Mouse (Mus musculus) gastrocnemius, postnatal 25 days (tissue): ENCODE measurements around the gene Rnf150. TPM values are rescaled to one million over a fixed set of nuclear protein-coding genes. Genes with fewer than 3 reads are reported as not detected.

ENCODE experiments used
- DNase-seq: peaks from one replicate; pipeline ENCODE4 v3.0.0; 2022
- total RNA-seq, 2 experiments: library from RNA; stranded (reverse); gene quantifications; 1 replicate in 1 of 2; 2 replicates in 1 of 2; pipeline ENCODE4 v1.2.3; 2021

Gene Rnf150
- total RNA-seq, 2 experiments from 2014 or later: 17.1 to 19.5 TPM

- DNase-seq: no peak
Measured at GRCm38 (mm10) chr8:82943223-82944006, 80.3 kb downstream of the Rnf150 start.

GRCm38 (mm10) chr8:82945867-82946266 lies 82.7 kb downstream of the Rnf150 start:
- DNase-seq: no peak

- DNase-seq: no peak
Measured at GRCm38 (mm10) chr8:82946658-82947057, 83.5 kb downstream of the Rnf150 start.

DNA sequence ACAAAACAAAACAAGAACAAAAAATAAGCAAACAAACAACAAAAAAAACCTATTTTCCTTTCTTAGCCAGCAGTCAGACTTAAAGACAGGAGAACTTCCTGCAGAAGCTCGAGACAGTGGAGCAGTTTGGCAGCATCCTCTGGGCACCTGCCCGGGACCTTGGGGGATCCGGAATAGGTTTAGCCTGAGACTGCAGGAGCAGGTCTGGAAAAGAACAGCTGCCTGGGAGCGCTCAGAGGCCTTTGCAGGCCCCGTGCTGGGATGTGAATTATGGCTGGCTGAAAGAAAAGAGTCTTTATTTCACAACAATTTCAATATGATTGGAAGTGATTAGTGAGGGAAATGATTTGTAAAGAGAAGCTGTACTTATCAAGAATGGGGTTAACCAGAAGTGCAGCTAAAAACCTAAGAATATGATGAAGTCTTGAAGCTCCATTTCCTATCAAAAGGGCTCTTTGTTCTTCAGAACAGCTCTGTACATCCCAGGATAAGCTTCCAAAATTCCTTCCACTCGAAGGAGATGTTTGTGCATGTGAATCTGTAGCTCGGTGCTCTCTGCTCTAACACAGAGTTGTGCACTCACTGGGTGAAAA lies 92.1 kb downstream of the Rnf150 start:
- DNase-seq: peak; percentile 14

DNA sequence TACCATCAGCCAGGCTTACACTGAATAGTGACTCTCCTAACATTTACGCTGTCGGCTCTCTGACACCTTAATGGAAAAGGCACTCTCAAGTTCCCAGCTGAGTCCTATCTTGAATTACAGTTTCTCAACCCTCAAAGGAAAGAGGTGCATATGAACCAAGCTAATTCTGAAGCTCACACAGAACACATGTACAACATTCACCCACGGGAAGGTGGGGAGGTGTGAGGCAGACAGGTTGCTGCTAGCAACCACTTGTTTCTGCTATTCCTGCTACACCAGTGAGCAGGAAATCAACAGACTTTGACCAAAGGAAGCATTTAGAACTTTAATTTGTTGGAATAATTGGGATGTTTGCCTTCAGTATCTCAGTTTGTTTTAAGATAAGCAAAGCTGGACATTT lies 96.3 kb downstream of the Rnf150 start:
- no peak for DNase-seq

DNA sequence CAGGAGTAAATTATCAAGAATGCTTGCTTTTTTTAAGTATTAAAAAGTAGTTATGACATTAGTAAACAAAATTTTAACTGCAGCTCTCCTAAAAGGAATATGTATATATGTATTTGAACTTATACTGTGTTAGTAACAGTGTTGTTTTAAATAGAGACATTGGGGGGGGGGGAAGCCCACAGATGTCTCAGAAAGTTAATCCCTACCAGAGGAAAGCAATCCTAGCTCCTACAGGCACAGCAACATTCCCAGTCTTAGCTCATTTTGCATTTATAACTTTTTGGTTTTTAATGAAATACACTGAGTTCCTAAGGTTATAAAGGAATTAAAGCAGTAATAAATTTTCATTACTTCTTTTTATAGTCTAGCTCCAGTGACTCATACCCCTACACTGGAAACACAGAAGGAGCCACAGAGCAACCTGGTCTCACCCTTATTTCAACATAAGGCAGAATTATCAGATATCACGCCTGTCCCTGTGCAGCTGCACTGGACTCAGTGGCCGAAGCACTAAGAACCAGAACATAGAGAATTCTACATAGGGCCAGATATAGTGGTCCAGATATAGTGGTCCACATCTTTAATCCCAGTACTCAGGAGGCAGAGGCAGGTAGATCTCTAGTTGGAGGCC lies 96.9 kb downstream of the Rnf150 start:
- no peak for DNase-seq

- DNase-seq: no peak
Measured at GRCm38 (mm10) chr8:82964537-82964936, 101.4 kb downstream of the Rnf150 start.

- peak; percentile 15 for DNase-seq
Measured at GRCm38 (mm10) chr8:82967879-82968678, 104.9 kb downstream of the Rnf150 start.

DNA sequence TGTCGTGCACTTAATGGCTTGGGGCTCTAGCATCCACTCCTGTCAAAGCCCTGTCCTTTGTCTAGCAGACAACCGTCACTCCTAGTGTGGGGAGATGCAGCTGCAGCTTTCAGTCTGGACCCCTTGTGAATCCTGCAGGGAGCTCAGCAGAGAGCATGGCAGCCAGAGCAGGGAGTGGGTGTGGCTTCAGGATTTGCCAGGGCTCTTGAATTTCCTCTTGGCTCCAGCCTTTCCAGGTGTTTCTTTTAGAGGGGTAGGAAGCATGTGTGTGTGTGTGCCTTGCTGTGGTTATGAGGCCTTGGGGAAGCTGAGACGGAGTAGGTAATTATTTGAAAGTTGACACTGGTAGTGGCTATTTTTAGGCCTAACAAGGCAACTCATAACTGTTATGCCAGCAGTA lies 106.8 kb downstream of the Rnf150 start:
- DNase-seq: peak; percentile 35

- no peak for DNase-seq
Measured at GRCm38 (mm10) chr8:82972812-82973211, 109.7 kb downstream of the Rnf150 start.

GRCm38 (mm10) chr8:82973331-82973730 lies 110.2 kb downstream of the Rnf150 start:
- DNase-seq: no peak

DNA sequence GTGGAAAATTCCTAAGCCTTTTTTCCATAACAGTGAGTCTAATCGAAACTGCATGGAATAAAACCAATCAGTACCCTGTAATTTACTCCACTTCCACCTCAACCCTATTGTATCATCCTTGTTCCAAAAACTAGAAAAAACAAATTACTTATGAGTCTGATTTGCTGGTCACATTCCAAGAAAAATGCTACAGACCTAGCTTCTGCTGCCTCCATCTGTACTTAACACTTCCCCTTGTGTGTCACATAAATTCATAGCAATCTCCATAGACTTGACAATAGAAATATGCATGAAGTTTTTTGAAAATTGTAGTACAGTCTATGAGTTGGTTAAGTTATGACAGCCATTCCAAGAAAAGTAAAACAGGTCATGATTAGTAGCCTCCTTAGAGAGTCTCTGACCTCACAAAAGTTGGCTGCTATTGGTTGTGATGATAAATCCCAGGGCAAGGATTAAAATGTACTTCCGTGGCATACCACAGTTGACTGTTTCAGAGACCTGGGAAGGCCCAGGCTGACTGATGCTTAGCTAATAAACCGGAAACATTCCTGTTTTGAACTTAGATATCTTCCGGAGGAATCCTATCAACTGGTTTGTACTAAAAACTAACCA lies 118.2 kb downstream of the Rnf150 start:
- DNase-seq: no peak

- no peak for DNase-seq
Measured at GRCm38 (mm10) chr8:82982873-82983272, 119.7 kb downstream of the Rnf150 start.

DNA sequence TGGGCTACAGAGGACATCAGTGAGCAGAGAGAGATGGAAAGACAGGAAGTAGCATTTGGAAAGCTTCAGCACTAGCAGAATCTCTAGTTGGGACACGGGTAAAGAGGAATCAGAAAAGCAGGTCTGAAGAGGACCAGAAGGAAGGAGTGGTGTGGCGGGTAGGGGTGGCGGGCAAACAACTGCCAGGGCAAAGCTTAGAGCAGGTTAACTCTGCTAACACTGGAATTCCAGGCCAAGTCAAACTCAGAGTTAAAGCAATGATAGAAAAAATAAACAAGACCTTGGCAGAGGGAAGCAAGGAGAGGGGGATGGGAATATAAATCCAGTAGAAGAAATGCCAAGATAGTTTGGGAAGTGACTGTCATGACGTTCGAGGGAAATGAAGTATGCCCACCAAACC lies 120.1 kb downstream of the Rnf150 start:
- no peak for DNase-seq

- no peak for DNase-seq
Measured at GRCm38 (mm10) chr8:82992093-82992492, 128.9 kb downstream of the Rnf150 start.

DNA sequence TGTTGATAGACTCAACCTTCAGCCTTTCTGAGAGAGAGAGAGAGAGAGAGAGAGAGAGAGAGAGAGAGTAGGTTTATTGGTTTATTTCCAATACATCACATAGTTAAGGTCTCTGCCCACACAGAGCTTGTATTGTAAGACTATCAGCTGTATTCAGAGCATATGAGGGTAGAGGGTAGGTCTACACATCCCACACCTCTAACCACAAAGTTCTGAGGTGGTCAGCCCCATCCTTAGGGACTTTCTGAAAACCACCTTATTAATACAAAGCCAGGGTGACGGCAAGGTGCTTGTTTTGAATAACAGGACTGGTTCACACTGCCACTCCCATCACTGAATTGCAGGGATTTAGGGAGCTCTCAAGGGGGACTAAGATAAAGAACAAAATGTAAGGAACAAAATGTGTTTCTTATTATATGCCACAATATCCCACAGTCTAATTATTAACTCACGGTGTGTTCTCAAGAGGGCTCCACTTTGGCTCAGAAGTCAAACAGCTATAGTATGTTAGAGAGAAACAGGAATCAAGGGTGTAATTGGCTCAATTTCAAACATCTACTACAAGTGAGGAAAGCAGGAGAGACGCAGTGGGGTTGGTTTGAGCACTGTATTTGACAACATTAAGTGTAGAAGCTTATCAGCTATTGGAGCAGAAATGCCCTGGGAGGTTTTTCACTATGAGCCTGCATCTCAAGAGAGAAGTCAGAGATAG lies 132.7 kb downstream of the Rnf150 start:
- no peak for DNase-seq

- no peak for DNase-seq
Measured at GRCm38 (mm10) chr8:82996843-82997242, 133.7 kb downstream of the Rnf150 start.

- DNase-seq: no peak
Measured at GRCm38 (mm10) chr8:82998778-82999177, 135.6 kb downstream of the Rnf150 start.

- DNase-seq: no peak
Measured at GRCm38 (mm10) chr8:83003187-83003586, 140.0 kb downstream of the Rnf150 start.

- DNase-seq: no peak
Measured at GRCm38 (mm10) chr8:83009481-83009880, 146.3 kb downstream of the Rnf150 start.

GRCm38 (mm10) chr8:83011286-83011685 lies 148.1 kb downstream of the Rnf150 start:
- no peak for DNase-seq
